Mouse (Mus musculus): ENCODE measurements around the gene Mthfd1. TPM values are rescaled to one million over a fixed set of nuclear protein-coding genes. Genes with fewer than 3 reads are reported as not detected.

Gene Mthfd1
- total and polyA plus RNA-seq, 3 experiments, result 16.9 to 30.2 (median 27.4) TPM

DNA sequence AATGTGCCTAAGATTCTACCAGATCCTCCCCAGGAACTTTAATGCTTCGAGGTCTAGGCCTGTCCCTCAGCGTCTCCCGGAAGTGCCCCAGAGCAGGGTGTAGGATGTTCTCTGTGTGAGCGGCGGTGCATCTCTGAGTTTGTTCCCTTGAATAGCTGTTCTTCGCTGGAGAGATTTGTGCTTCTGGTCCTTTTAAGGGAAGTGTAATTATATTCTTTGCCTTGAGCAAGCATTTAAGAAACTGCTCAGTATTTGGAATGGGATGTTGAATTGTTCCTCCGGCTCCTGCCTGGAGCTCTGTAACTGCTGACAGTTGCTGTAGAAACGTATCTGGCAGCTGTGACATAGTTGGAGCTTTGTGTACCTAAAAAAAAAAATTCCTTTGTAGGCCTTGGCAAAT, 32.9 kb downstream of the Mthfd1 start:
- intact Hi-C loops (cut with DNase I), result no loop called here
- Histone ChIP-seq H3K27ac (no peak overlapping the region), H3K4me1 (ENCODE audit: control insufficient read depth, insufficient read depth, low read length) (no peaks in the 10 kb centered on the region), H3K9ac (ENCODE audit: low read depth, low read length) (no peak overlapping the region), H3K27me3 (ENCODE audit: control insufficient read depth, insufficient read depth, low read length) (no peaks in the 10 kb centered on the region), H3K79me2 (replicated peaks; ENCODE audit: control insufficient read depth, insufficient read depth, low read length) (no peaks in the 10 kb centered on the region), H3K36me3 (ENCODE audit: control insufficient read depth, insufficient read depth, low read length) (no peaks in the 10 kb centered on the region), H3K4me3 (no peak overlapping the region)
- TF ChIP-seq EP300 (IDR thresholded peaks at IDR 0.05; ENCODE audit: insufficient read depth, low read depth, low read length) (no peak), CTCF (IDR thresholded peaks at IDR 0.05) (no peak), POLR2A (IDR thresholded peaks at IDR 0.05; ENCODE audit: insufficient read depth, low read depth, low read length) (no peak)
- no peak for DNase-seq
- WGBS, result 83% methylated on average over 8 of the region's 8 CpGs

- no peak overlapping the region for H3K27ac ChIP-seq
- TF ChIP-seq CTCF (IDR thresholded peaks at IDR 0.05) (no peak), POLR2A (IDR thresholded peaks at IDR 0.05; ENCODE audit: insufficient read depth, low read depth, low read length) (no peak), EP300 (IDR thresholded peaks at IDR 0.05; ENCODE audit: insufficient read depth, low read depth, low read length) (no peak)
- no peaks in the 10 kb centered on the region for H3K79me2 ChIP-seq (replicated peaks; ENCODE audit: control insufficient read depth, insufficient read depth, low read length)
- no peaks in the 10 kb centered on the region for H3K27me3 ChIP-seq (ENCODE audit: control insufficient read depth, insufficient read depth, low read length)
- no peaks in the 10 kb centered on the region for H3K4me1 ChIP-seq (ENCODE audit: control insufficient read depth, insufficient read depth, low read length)
- intact Hi-C loops (cut with DNase I), result no loop called here
- no peaks in the 10 kb centered on the region for H3K36me3 ChIP-seq (ENCODE audit: control insufficient read depth, insufficient read depth, low read length)
- H3K4me3 ChIP-seq, result no peak overlapping the region
- DNase-seq, result no peak
- 91% methylated on average over 5 of the region's 5 CpGs for WGBS
- no peak overlapping the region for H3K9ac ChIP-seq (ENCODE audit: low read depth, low read length)
Measured at GRCm38 (mm10) chr12:76288494-76288893, 33.4 kb downstream of the Mthfd1 start.

GRCm38 (mm10) chr12:76289428-76289827, 34.3 kb downstream of the Mthfd1 start:
- Histone ChIP-seq H3K27me3 (ENCODE audit: control insufficient read depth, insufficient read depth, low read length) (no peaks in the 10 kb centered on the region), H3K27ac (no peak overlapping the region), H3K4me3 (no peak overlapping the region), H3K36me3 (ENCODE audit: control insufficient read depth, insufficient read depth, low read length) (no peaks in the 10 kb centered on the region), H3K4me1 (ENCODE audit: control insufficient read depth, insufficient read depth, low read length) (no peaks in the 10 kb centered on the region), H3K9ac (ENCODE audit: low read depth, low read length) (no peak overlapping the region), H3K79me2 (replicated peaks; ENCODE audit: control insufficient read depth, insufficient read depth, low read length) (no peaks in the 10 kb centered on the region)
- 95% methylated on average over 12 of the region's 12 CpGs for WGBS
- intact Hi-C loops (cut with DNase I), result no loop called here
- TF ChIP-seq CTCF (IDR thresholded peaks at IDR 0.05) (no peak), POLR2A (IDR thresholded peaks at IDR 0.05; ENCODE audit: insufficient read depth, low read depth, low read length) (no peak), EP300 (IDR thresholded peaks at IDR 0.05; ENCODE audit: insufficient read depth, low read depth, low read length) (no peak)
- DNase-seq, result no peak

GRCm38 (mm10) chr12:76290271-76290670, 35.2 kb downstream of the Mthfd1 start:
- DNase-seq, result no peak
- H3K36me3 ChIP-seq (ENCODE audit: control insufficient read depth, insufficient read depth, low read length), result no peaks in the 10 kb centered on the region
- no peaks in the 10 kb centered on the region for H3K79me2 ChIP-seq (replicated peaks; ENCODE audit: control insufficient read depth, insufficient read depth, low read length)
- no peak overlapping the region for H3K9ac ChIP-seq (ENCODE audit: low read depth, low read length)
- WGBS, result 100% methylated on average over 2 of the region's 2 CpGs
- intact Hi-C loops (cut with DNase I), result no loop called here
- TF ChIP-seq POLR2A (IDR thresholded peaks at IDR 0.05; ENCODE audit: insufficient read depth, low read depth, low read length) (no peak), EP300 (IDR thresholded peaks at IDR 0.05; ENCODE audit: insufficient read depth, low read depth, low read length) (no peak), CTCF (IDR thresholded peaks at IDR 0.05) (peak; percentile 64)
- no peak overlapping the region for H3K4me3 ChIP-seq
- no peaks in the 10 kb centered on the region for H3K4me1 ChIP-seq (ENCODE audit: control insufficient read depth, insufficient read depth, low read length)
- H3K27ac ChIP-seq, result no peak overlapping the region
- no peaks in the 10 kb centered on the region for H3K27me3 ChIP-seq (ENCODE audit: control insufficient read depth, insufficient read depth, low read length)

- H3K27ac ChIP-seq, result no peak overlapping the region
- H3K4me3 ChIP-seq, result no peak overlapping the region
- H3K9ac ChIP-seq (ENCODE audit: low read depth, low read length), result no peak overlapping the region
- TF ChIP-seq POLR2A (IDR thresholded peaks at IDR 0.05; ENCODE audit: insufficient read depth, low read depth, low read length), result no peak
- peak; percentile 88 for TF ChIP-seq CTCF (IDR thresholded peaks at IDR 0.05)
- TF ChIP-seq EP300 (IDR thresholded peaks at IDR 0.05; ENCODE audit: insufficient read depth, low read depth, low read length), result 0 out of 2 replicates have a peak, but pooled peaks have one; percentile 41
- H3K36me3 ChIP-seq (ENCODE audit: control insufficient read depth, insufficient read depth, low read length), result 0 out of 2 replicates have a peak, but pooled peaks cover 4% of the 10 kb centered on the region
- WGBS, result 50% methylated on average over 7 of the region's 7 CpGs
- DNase-seq, result peak; percentile 52 to 78
- H3K27me3 ChIP-seq (ENCODE audit: control insufficient read depth, insufficient read depth, low read length), result no peaks in the 10 kb centered on the region
- no peaks in the 10 kb centered on the region for H3K79me2 ChIP-seq (replicated peaks; ENCODE audit: control insufficient read depth, insufficient read depth, low read length)
- no peaks in the 10 kb centered on the region for H3K4me1 ChIP-seq (ENCODE audit: control insufficient read depth, insufficient read depth, low read length)
- intact Hi-C loops (cut with DNase I), result loop anchor here (1.0 kb wide), 1 partner anchor 48 kb away; no protein-coding TSS in a partner anchor
Measured at GRCm38 (mm10) chr12:76293192-76293591, 38.1 kb downstream of the Mthfd1 start.

GRCm38 (mm10) chr12:76297830-76298229, 42.7 kb downstream of the Mthfd1 start:
- H3K9ac ChIP-seq (ENCODE audit: low read depth, low read length), result no peak overlapping the region
- H3K36me3 ChIP-seq (ENCODE audit: control insufficient read depth, insufficient read depth, low read length), result peaks cover 7% of the 10 kb centered on the region; the same call in 1 of the 2 replicates
- TF ChIP-seq CTCF (IDR thresholded peaks at IDR 0.05) (no peak), EP300 (IDR thresholded peaks at IDR 0.05; ENCODE audit: insufficient read depth, low read depth, low read length) (no peak), POLR2A (IDR thresholded peaks at IDR 0.05; ENCODE audit: insufficient read depth, low read depth, low read length) (no peak)
- peaks cover 2% of the 10 kb centered on the region; the same call in 1 of the 2 replicates for H3K4me1 ChIP-seq (ENCODE audit: control insufficient read depth, insufficient read depth, low read length)
- H3K4me3 ChIP-seq, result no peak overlapping the region
- intact Hi-C loops (cut with DNase I), result no loop called here
- H3K27ac ChIP-seq, result no peak overlapping the region; the same call in 1 of the 2 replicates
- no peaks in the 10 kb centered on the region for H3K79me2 ChIP-seq (replicated peaks; ENCODE audit: control insufficient read depth, insufficient read depth, low read length)
- 82% methylated on average over 5 of the region's 5 CpGs for WGBS
- no peaks in the 10 kb centered on the region for H3K27me3 ChIP-seq (ENCODE audit: control insufficient read depth, insufficient read depth, low read length)
- DNase-seq, result no peak

Measured in heart, adult 2 months (tissue).